Mouse (Mus musculus) kidney, embryonic 16.5 days (tissue): ENCODE measurements around the gene Aak1. TPM values are rescaled to one million over a fixed set of nuclear protein-coding genes. Genes with fewer than 3 reads are reported as not detected.

ENCODE experiments used
- ATAC-seq: fragments of 200-750 bp; cut with Nextera tagmentation; 2 replicates; pipeline ENCODE4 v1.8.0; 2017; ENCODE audit warnings: moderate TSS enrichment; ENCODE audit not compliant: low FRiP score, low TSS enrichment
- H3K27ac ChIP-seq: fragments of 300-500 bp; sonication (generic); 2 replicates; pipeline ENCODE4 v1.5.1; 2014; ENCODE audit warnings: low read length
- H3K27me3 ChIP-seq: fragments of 300-500 bp; sonication (generic); 2 replicates; pipeline ENCODE4 v1.6.1; 2014; ENCODE audit warnings: low read length, control low read depth, mixed read lengths; ENCODE audit not compliant: insufficient read depth
- H3K36me3 ChIP-seq: fragments of 300-500 bp; sonication (generic); 2 replicates; pipeline ENCODE4 v1.6.1; 2014; ENCODE audit warnings: low read length, control low read depth, mixed read lengths; ENCODE audit not compliant: insufficient read depth
- H3K4me1 ChIP-seq: fragments of 300-500 bp; sonication (generic); 2 replicates; pipeline ENCODE4 v1.6.1; 2014; ENCODE audit warnings: low read length, control low read depth, mixed read lengths; ENCODE audit not compliant: insufficient read depth
- H3K4me2 ChIP-seq: fragments of 300-500 bp; sonication (generic); replicated peaks from 2 replicates; pipeline ENCODE4 v1.6.1; 2014; ENCODE audit warnings: low read depth, low read length
- H3K4me3 ChIP-seq: fragments of 300-500 bp; sonication (generic); 2 replicates; pipeline ENCODE4 v1.5.1; 2014; ENCODE audit warnings: mild to moderate bottlenecking, low read length
- H3K9ac ChIP-seq: fragments of 300-500 bp; sonication (generic); replicated peaks from 2 replicates; pipeline ENCODE4 v1.6.1; 2014; ENCODE audit warnings: low read length
- H3K9me3 ChIP-seq: fragments of 300-500 bp; sonication (generic); 2 replicates; pipeline ENCODE4 v1.6.1; 2016; ENCODE audit warnings: low read length, control low read depth
- WGBS: fragments of 180-500 bp; shearing (Covaris S2); extraction: QIAGEN DNeasy Blood & Tissue Kit; methylation state at CpG from one replicate; pipeline ENCODE4 v1.1.7; 2014; 5-methylcytosine and 5-hydroxymethylcytosine counted together
- polyA plus RNA-seq: library from polyadenylated mRNA; unstranded; fragments of >200 nt; fragmentation: Nextera tagmentation; extraction: Ambion mirVana; gene quantifications from 2 replicates; pipeline ENCODE4 v1.2.1, GENCODE M21; 2015

Gene Aak1
- polyA plus RNA-seq, 1 experiment from 2014 or later: 9.0 TPM

- Histone ChIP-seq H3K9me3 (no peaks in the 10 kb centered on the region), H3K36me3 (no peaks in the 10 kb centered on the region), H3K27ac (no peak overlapping the region), H3K9ac (no peak overlapping the region), H3K27me3 (no peaks in the 10 kb centered on the region), H3K4me1 (0 out of 2 replicates have a peak, but pooled peaks cover 3% of the 10 kb centered on the region), H3K4me2 (no peak overlapping the region), H3K4me3 (no peak overlapping the region)
- no peak for ATAC-seq
- WGBS: 76% methylated on average over 13 of the region's 13 CpGs
Measured at GRCm38 (mm10) chr6:86832802-86833502, 16.4 kb upstream of the Aak1 start.

- Histone ChIP-seq H3K27ac (no peak overlapping the region), H3K27me3 (no peaks in the 10 kb centered on the region), H3K4me3 (no peak overlapping the region), H3K9ac (no peak overlapping the region), H3K4me2 (no peak overlapping the region), H3K4me1 (no peaks in the 10 kb centered on the region), H3K9me3 (no peaks in the 10 kb centered on the region), H3K36me3 (no peaks in the 10 kb centered on the region)
- no peak for ATAC-seq
- 62% methylated on average over 2 of the region's 2 CpGs for WGBS
Measured at GRCm38 (mm10) chr6:86839089-86839488, 10.2 kb upstream of the Aak1 start.

- Histone ChIP-seq H3K4me1 (no peaks in the 10 kb centered on the region), H3K9me3 (no peaks in the 10 kb centered on the region), H3K4me3 (no peak overlapping the region), H3K27me3 (no peaks in the 10 kb centered on the region), H3K9ac (no peak overlapping the region), H3K27ac (no peak overlapping the region), H3K4me2 (no peak overlapping the region), H3K36me3 (no peaks in the 10 kb centered on the region)
- WGBS: 51% methylated on average over 3 of the region's 3 CpGs
- ATAC-seq: no peak
Measured at GRCm38 (mm10) chr6:86841949-86842348, 7.4 kb upstream of the Aak1 start.

- ATAC-seq: no peak
- peaks cover 9% of the 10 kb centered on the region for H3K4me1 ChIP-seq
- 88% methylated on average over 3 of the region's 3 CpGs for WGBS
- no peak overlapping the region for H3K9ac ChIP-seq
- H3K4me2 ChIP-seq: no peak overlapping the region
- no peaks in the 10 kb centered on the region for H3K9me3 ChIP-seq
- no peaks in the 10 kb centered on the region for H3K36me3 ChIP-seq
- no peaks in the 10 kb centered on the region for H3K27me3 ChIP-seq
- no peak overlapping the region for H3K4me3 ChIP-seq
- no peak overlapping the region for H3K27ac ChIP-seq
Measured at GRCm38 (mm10) chr6:86843636-86844035, 5.7 kb upstream of the Aak1 start.

GRCm38 (mm10) chr6:86846467-86846866 is 2.9 kb upstream of the Aak1 start:
- Histone ChIP-seq H3K4me1 (peaks cover 19% of the 10 kb centered on the region), H3K36me3 (no peaks in the 10 kb centered on the region), H3K9ac (no peak overlapping the region), H3K27ac (no peak overlapping the region), H3K4me3 (no peak overlapping the region), H3K4me2 (no peak overlapping the region), H3K27me3 (no peaks in the 10 kb centered on the region), H3K9me3 (no peaks in the 10 kb centered on the region)
- ATAC-seq: no peak
- WGBS: 92% methylated on average over 4 of the region's 4 CpGs

- Histone ChIP-seq H3K36me3 (no peaks in the 10 kb centered on the region), H3K9ac (0 out of 2 replicates have a peak overlapping the region, but pooled peaks have one; percentile 89), H3K27ac (no peak overlapping the region), H3K4me2 (peak overlapping the region; percentile 78), H3K9me3 (no peaks in the 10 kb centered on the region), H3K4me1 (peaks cover 32% of the 10 kb centered on the region), H3K27me3 (no peaks in the 10 kb centered on the region), H3K4me3 (peak overlapping the region; percentile 63; the same call in 1 of the 2 replicates)
- no peak for ATAC-seq
- 85% methylated on average over 8 of the region's 8 CpGs for WGBS
Measured at GRCm38 (mm10) chr6:86847816-86848215, 1.5 kb upstream of the Aak1 start.

GRCm38 (mm10) chr6:86848580-86848914 is 770 bp upstream of the Aak1 start:
- Histone ChIP-seq H3K27ac (peak overlapping the region; percentile 99), H3K27me3 (no peaks in the 10 kb centered on the region), H3K4me1 (peaks cover 32% of the 10 kb centered on the region), H3K9ac (peak overlapping the region; percentile 89), H3K36me3 (no peaks in the 10 kb centered on the region), H3K4me3 (peak overlapping the region; percentile 63), H3K9me3 (no peaks in the 10 kb centered on the region), H3K4me2 (peak overlapping the region; percentile 78)
- under 1% methylated on average over 12 of the region's 12 CpGs for WGBS
- peak; percentile 40 for ATAC-seq

- Histone ChIP-seq H3K4me2 (peak overlapping the region; percentile 78), H3K4me3 (peak overlapping the region; percentile 63), H3K4me1 (peaks cover 32% of the 10 kb centered on the region), H3K36me3 (no peaks in the 10 kb centered on the region), H3K9ac (peak overlapping the region; percentile 89), H3K27me3 (no peaks in the 10 kb centered on the region), H3K27ac (peak overlapping the region; percentile 99), H3K9me3 (no peaks in the 10 kb centered on the region)
- ATAC-seq: peak; percentile 71
- WGBS: under 1% methylated on average over 36 of the region's 36 CpGs
Measured at GRCm38 (mm10) chr6:86849692-86850445, 552 bp downstream of the Aak1 start.

GRCm38 (mm10) chr6:86850588-86850987 is 1.3 kb downstream of the Aak1 start:
- WGBS: 22% methylated on average over 4 of the region's 4 CpGs
- Histone ChIP-seq H3K9me3 (no peaks in the 10 kb centered on the region), H3K36me3 (no peaks in the 10 kb centered on the region), H3K4me1 (peaks cover 32% of the 10 kb centered on the region), H3K4me2 (peak overlapping the region; percentile 78), H3K27ac (peak overlapping the region; percentile 99; the same call in 1 of the 2 replicates), H3K27me3 (no peaks in the 10 kb centered on the region), H3K9ac (peak overlapping the region; percentile 89), H3K4me3 (peak overlapping the region; percentile 63)
- no peak for ATAC-seq

GRCm38 (mm10) chr6:86851561-86851960 is 2.2 kb downstream of the Aak1 start:
- ATAC-seq: no peak
- peak overlapping the region; percentile 63 for H3K4me3 ChIP-seq
- H3K36me3 ChIP-seq: 0 out of 2 replicates have a peak, but pooled peaks cover 3% of the 10 kb centered on the region
- WGBS: 22% methylated on average over 1 of the region's 1 CpGs
- H3K9ac ChIP-seq: peak overlapping the region; percentile 89; the same call in 1 of the 2 replicates
- H3K27me3 ChIP-seq: no peaks in the 10 kb centered on the region
- no peaks in the 10 kb centered on the region for H3K9me3 ChIP-seq
- H3K27ac ChIP-seq: no peak overlapping the region
- H3K4me1 ChIP-seq: peaks cover 32% of the 10 kb centered on the region
- peak overlapping the region; percentile 78 for H3K4me2 ChIP-seq
